Mouse (Mus musculus): Measurements from ENCODE around the gene Ffar2. TPM values are rescaled to one million over a fixed set of nuclear protein-coding genes. Genes with fewer than 3 reads are reported as not detected.

Gene Ffar2
- polyA plus RNA-seq, 2 experiments, result 0.36 to 0.43 TPM

GRCm38 (mm10) chr7:30847386-30847785 lies 23.8 kb upstream of the Ffar2 start:
- DNase-seq (ENCODE audit: low read depth in 3 of 3, low spot score in 3 of 3) (no peak), ATAC-seq (ENCODE audit: insufficient read depth) (no peak)
- Histone ChIP-seq H3K4me1 (replicated peaks; ENCODE audit: control insufficient read depth in 2 of 2, insufficient read depth in 2 of 2, low read length in 1 of 2) (peaks cover 0 to 7% of the 10 kb centered on the region in 2 experiments; a peak in 2 of 4 replicates), H3K9me3 (ENCODE audit: control insufficient read depth, low read length) (no peaks in the 10 kb centered on the region), H3K36me3 (replicated peaks; ENCODE audit: control insufficient read depth, insufficient read depth, low read depth) (no peaks in the 10 kb centered on the region), H3K4me2 (ENCODE audit: low read depth) (no peak overlapping the region), H3K9ac (replicated peaks) (no peak overlapping the region), H3K4me3 (ENCODE audit: insufficient read depth in 1 of 2, low read depth in 2 of 2, low read length in 2 of 2) (no peak overlapping the region), H3K27me3 (ENCODE audit: control insufficient read depth, insufficient read depth, low read length) (no peaks in the 10 kb centered on the region), H3K27ac (no peak overlapping the region)
- TF ChIP-seq EP300 (IDR thresholded peaks at IDR 0.05; ENCODE audit: low read depth), result no peak
- 68% methylated on average over 5 of the region's 5 CpGs for WGBS (ENCODE audit: insufficient replicate concordance)

DNA sequence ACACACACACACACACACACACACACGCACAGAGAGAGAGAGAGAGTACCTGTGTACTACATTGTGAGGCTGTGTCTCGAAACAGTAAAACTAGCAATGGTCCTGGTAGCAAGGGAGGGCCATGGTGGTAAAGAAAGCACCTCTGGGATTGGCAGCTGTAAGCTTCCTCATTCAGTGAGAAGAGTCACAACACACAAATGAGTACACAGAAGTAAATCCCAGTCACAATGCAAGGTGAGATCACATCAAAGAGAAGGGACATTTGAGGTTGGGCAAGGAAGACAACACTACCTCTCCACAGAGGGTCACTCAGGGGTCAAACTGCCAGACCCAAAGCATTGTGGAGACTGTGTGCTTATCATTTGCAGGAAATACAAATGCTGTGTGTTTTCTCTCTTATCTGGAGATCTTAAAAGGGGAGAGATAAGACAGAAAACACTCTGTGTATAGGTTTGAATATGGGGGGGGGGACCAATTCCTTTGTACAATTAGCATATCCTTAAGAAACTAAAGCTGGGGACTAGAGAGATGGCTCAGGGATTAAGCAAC lies 23.0 kb upstream of the Ffar2 start:
- Histone ChIP-seq H3K4me2 (ENCODE audit: low read depth) (no peak overlapping the region), H3K27ac (no peak overlapping the region), H3K4me1 (replicated peaks; ENCODE audit: control insufficient read depth in 2 of 2, insufficient read depth in 2 of 2, low read length in 1 of 2) (peaks cover 0 to 11% of the 10 kb centered on the region in 2 experiments; a peak in 2 of 4 replicates), H3K36me3 (replicated peaks; ENCODE audit: control insufficient read depth, insufficient read depth, low read depth) (no peaks in the 10 kb centered on the region), H3K27me3 (ENCODE audit: control insufficient read depth, insufficient read depth, low read length) (no peaks in the 10 kb centered on the region), H3K9me3 (ENCODE audit: control insufficient read depth, low read length) (no peaks in the 10 kb centered on the region), H3K4me3 (ENCODE audit: insufficient read depth in 1 of 2, low read depth in 2 of 2, low read length in 2 of 2) (no peak overlapping the region), H3K9ac (replicated peaks) (no peak overlapping the region)
- DNase-seq (ENCODE audit: low read depth in 3 of 3, low spot score in 3 of 3) (no peak), ATAC-seq (ENCODE audit: insufficient read depth) (no peak)
- TF ChIP-seq CTCF (IDR thresholded peaks at IDR 0.05; ENCODE audit: low read depth) (no peak), EP300 (IDR thresholded peaks at IDR 0.05; ENCODE audit: low read depth) (no peak)
- WGBS (ENCODE audit: insufficient replicate concordance), result 40% methylated on average over 2 of the region's 2 CpGs

GRCm38 (mm10) chr7:30844676-30845297 lies 21.2 kb upstream of the Ffar2 start:
- 49% methylated on average over 7 of the region's 7 CpGs for WGBS (ENCODE audit: insufficient replicate concordance)

DNA sequence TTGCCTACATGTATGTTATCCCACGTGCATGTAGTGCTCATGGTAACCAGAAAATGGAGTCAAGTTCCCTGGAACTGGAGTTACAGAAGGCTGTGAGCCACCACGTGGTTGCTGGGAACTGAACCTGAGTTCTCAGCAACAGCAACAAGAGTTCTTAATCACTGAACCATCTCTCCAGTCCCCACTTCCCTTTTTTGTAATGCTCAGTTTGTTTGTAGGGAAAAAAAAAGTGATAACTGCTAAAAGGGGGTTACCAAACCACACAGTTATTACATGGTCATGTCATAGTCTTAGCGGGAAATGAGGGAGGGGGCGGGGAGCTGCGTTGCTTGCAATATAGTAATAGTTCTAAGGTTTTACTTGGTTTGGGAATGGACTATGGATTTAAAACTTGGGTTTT lies 18.5 kb upstream of the Ffar2 start:
- Histone ChIP-seq H3K9ac (replicated peaks) (no peak overlapping the region), H3K4me2 (ENCODE audit: low read depth) (no peak overlapping the region), H3K36me3 (replicated peaks; ENCODE audit: control insufficient read depth, insufficient read depth, low read depth) (no peaks in the 10 kb centered on the region), H3K27me3 (ENCODE audit: control insufficient read depth, insufficient read depth, low read length) (no peaks in the 10 kb centered on the region), H3K9me3 (ENCODE audit: control insufficient read depth, low read length) (no peaks in the 10 kb centered on the region), H3K4me1 (replicated peaks; ENCODE audit: control insufficient read depth in 2 of 2, insufficient read depth in 2 of 2, low read length in 1 of 2) (peaks cover 0 to 18% of the 10 kb centered on the region in 2 experiments; a peak in 2 of 4 replicates), H3K4me3 (ENCODE audit: insufficient read depth in 1 of 2, low read depth in 2 of 2, low read length in 2 of 2) (no peak overlapping the region), H3K27ac (no peak overlapping the region)
- TF ChIP-seq CTCF (IDR thresholded peaks at IDR 0.05; ENCODE audit: low read depth) (no peak), EP300 (IDR thresholded peaks at IDR 0.05; ENCODE audit: low read depth) (no peak)
- 16% methylated on average over 5 of the region's 5 CpGs for WGBS (ENCODE audit: insufficient replicate concordance)
- no peak for ATAC-seq (ENCODE audit: insufficient read depth)
- DNase-seq (ENCODE audit: low read depth in 3 of 3, low spot score in 3 of 3), result no peak

More at GRCm38 (mm10) chr7:30844676-30845297, 21.2 kb upstream of the Ffar2 start:
- Histone ChIP-seq H3K9ac (replicated peaks) (no peak overlapping the region), H3K4me1 (replicated peaks; ENCODE audit: control insufficient read depth in 2 of 2, insufficient read depth in 2 of 2, low read length in 1 of 2) (peaks cover 0 to 18% of the 10 kb centered on the region in 2 experiments; a peak in 2 of 4 replicates), H3K27me3 (ENCODE audit: control insufficient read depth, insufficient read depth, low read length) (no peaks in the 10 kb centered on the region), H3K4me2 (ENCODE audit: low read depth) (no peak overlapping the region), H3K36me3 (replicated peaks; ENCODE audit: control insufficient read depth, insufficient read depth, low read depth) (no peaks in the 10 kb centered on the region), H3K27ac (no peak overlapping the region), H3K4me3 (ENCODE audit: insufficient read depth in 1 of 2, low read depth in 2 of 2, low read length in 2 of 2) (no peak overlapping the region), H3K9me3 (ENCODE audit: control insufficient read depth, low read length) (no peaks in the 10 kb centered on the region)
- DNase-seq (ENCODE audit: low read depth in 3 of 3, low spot score in 3 of 3) (no peak), ATAC-seq (ENCODE audit: insufficient read depth) (no peak)
- TF ChIP-seq CTCF (IDR thresholded peaks at IDR 0.05; ENCODE audit: low read depth) (no peak), EP300 (IDR thresholded peaks at IDR 0.05; ENCODE audit: low read depth) (no peak)

- H3K4me3 ChIP-seq (ENCODE audit: insufficient read depth in 1 of 2, low read depth in 2 of 2, low read length in 2 of 2), result no peak overlapping the region
- 47% methylated on average over 4 of the region's 4 CpGs for WGBS (ENCODE audit: insufficient replicate concordance)
- no peak for DNase-seq (ENCODE audit: low read depth in 3 of 3, low spot score in 3 of 3)
- H3K4me1 ChIP-seq (replicated peaks; ENCODE audit: control insufficient read depth in 2 of 2, insufficient read depth in 2 of 2, low read length in 1 of 2), result peaks cover 0 to 15% of the 10 kb centered on the region in 2 experiments; a peak in 2 of 4 replicates
- no peaks in the 10 kb centered on the region for H3K9me3 ChIP-seq (ENCODE audit: control insufficient read depth, low read length)
- H3K4me2 ChIP-seq (ENCODE audit: low read depth), result no peak overlapping the region
- no peak overlapping the region for H3K27ac ChIP-seq
- H3K9ac ChIP-seq (replicated peaks), result no peak overlapping the region
- no peaks in the 10 kb centered on the region for H3K27me3 ChIP-seq (ENCODE audit: control insufficient read depth, insufficient read depth, low read length)
- TF ChIP-seq EP300 (IDR thresholded peaks at IDR 0.05; ENCODE audit: low read depth) (no peak), CTCF (IDR thresholded peaks at IDR 0.05; ENCODE audit: low read depth) (no peak)
- ATAC-seq (ENCODE audit: insufficient read depth), result no peak
- no peaks in the 10 kb centered on the region for H3K36me3 ChIP-seq (replicated peaks; ENCODE audit: control insufficient read depth, insufficient read depth, low read depth)
Observed at GRCm38 (mm10) chr7:30841379-30841778, 17.8 kb upstream of the Ffar2 start.
